Mouse (Mus musculus) thymus, postnatal 25 days (tissue): Measurements from ENCODE around the gene Kmt2e.

ENCODE experiments used
- DNase-seq: peaks from one replicate; pipeline ENCODE4 v3.0.0; 2022

Kmt2e gene

DNA sequence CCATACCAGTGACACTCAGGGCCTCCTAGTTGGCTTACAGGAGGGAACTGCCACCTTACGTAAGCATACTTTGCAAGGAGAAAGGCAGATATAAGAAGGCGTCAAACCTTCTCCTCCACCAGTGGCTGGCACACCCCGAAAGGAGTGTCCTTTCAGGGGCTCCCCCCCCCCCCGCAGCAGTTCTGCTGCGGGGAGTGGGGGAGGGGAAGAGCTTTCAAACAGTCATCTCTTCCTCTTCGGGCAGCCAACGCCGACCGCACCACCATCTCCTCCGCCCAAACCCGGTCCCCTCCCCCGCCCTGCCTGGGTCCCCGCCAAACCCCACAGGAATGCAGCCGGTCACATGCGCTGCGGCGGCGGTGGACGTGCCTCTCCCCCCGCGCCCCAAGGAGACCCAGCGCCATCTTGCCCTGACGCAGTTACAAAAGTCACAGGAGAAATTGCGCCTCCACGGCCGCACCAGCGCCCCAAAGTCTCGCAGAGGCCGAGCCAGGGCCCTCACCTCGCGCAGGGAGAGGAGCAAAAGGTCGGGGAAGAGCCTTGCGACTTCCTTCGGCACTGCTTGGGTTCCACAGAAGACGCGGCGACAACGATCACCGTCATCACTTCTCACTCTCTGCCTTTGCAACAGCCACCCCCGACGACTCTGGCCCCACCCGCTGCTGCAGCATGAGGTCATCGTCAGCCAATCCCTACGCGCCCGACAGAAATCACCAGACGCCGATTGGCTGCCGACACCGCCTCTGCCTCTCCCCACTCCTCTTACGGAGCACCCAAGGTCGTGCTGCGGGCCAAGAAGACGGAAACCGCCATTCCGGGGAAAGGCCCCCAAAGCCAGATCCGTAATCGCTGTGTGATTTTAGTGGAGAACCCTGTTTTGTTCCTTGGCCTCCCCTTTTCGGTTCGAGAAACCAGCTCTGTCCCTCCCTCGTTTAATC lies 1.3 kb upstream of the Kmt2e start:
- peak; percentile 97 for DNase-seq

- DNase-seq, result peak; percentile 85
Observed at GRCm38 (mm10) chr5:23434598-23435481, 599 bp downstream of the Kmt2e start.

GRCm38 (mm10) chr5:23435482-23436125 lies 1.4 kb downstream of the Kmt2e start:
- peak; percentile 30 for DNase-seq

DNA sequence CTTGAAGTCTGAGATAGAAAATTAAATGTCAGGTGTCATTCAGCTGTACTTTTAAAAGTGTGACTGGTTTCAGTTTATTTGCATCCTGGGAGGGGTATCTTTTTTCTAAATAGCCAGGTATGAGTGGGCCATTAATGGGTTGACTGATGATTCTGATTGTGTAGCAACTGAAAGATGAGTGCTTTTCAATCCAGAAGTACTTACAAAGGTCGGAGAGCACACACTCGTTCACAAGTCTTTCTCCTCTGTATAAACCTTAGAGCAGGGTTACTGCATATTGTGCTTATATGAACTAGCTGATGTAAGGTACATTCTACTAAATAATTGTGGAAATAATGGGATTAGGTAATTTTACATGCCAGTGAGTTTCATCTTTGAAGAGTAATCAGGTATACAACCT lies 2.5 kb downstream of the Kmt2e start:
- DNase-seq, result no peak

GRCm38 (mm10) chr5:23439857-23440256 lies 5.6 kb downstream of the Kmt2e start:
- no peak for DNase-seq

DNA sequence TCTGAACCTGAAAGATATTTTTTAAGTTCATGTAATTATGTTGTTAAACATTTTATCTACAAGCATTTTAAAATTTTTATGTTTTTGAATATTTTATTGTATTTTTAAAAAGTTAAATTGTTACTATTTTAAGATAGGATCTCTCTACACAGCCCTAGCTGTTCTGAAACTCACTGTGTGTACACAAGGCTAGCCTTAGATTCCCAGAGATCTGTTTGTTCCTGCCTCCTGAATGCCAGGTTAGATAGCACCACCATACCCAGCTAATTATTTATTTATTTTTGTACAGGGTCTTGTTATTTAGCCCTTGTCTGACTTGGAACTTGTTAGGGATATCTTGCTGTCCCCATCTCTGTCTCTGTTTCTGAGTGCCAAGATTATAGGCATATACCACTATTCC lies 6.3 kb downstream of the Kmt2e start:
- DNase-seq, result no peak

- no peak for DNase-seq
Observed at GRCm38 (mm10) chr5:23441916-23442315, 7.7 kb downstream of the Kmt2e start.

DNA sequence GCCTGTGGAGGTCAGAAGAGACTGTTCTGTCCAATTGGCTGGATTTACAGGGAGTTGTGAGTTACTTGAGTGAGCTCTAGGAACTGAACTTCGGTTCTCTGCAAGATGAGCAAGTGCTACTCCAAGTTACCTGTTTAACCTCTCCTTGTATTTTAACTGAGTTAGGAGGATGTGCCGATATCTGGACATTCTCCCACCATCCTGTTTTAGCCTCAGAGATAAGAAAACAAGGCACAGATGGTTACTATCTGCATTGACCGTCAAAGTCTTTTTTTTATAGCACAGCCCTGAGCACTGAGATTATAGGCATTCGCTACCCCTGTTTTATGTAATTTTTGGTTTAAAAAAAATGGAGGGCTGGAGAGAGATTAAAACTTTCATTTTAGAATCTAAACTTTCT lies 10.2 kb downstream of the Kmt2e start:
- DNase-seq, result no peak

- DNase-seq, result peak; percentile 23
Observed at GRCm38 (mm10) chr5:23453561-23453960, 19.3 kb downstream of the Kmt2e start.

DNA sequence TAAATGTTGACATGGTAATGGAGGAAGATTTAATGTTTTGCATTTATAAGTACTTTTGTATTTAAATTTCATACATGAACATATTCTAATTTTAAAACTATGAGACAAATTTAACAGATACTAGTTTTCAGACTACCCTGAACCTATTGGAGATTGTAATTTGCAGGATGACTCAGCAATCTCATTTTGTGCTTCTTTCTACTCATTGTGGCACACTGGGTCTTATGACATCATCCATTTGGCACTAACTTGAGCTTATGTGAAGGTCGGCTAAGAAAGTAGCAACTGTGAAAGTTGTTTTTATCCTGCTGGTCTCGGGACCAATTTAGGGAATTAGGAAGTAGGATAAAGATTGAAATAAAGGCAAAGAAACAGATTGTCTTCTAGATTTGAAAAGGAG lies 27.4 kb downstream of the Kmt2e start:
- DNase-seq, result no peak

DNA sequence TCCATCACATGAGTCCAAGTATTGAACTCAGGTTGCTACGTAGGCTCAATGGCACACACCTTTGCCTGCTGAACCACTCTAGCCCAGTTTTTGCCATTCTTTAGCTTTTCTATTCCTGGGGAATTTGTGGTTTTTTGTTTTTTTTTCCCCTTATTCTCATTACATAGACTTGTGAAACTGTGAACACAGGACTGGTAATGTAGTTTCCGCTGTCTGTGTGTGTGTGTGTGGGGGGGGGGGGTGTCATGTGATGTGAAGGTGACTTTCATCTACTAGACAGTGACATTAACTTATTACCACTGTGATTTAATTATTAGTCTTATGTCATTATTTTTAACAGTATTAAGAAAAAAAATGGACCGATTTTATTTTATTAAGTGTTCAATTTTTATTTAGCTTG lies 30.0 kb downstream of the Kmt2e start:
- no peak for DNase-seq

- DNase-seq, result no peak
Observed at GRCm38 (mm10) chr5:23464743-23465142, 30.5 kb downstream of the Kmt2e start.

- no peak for DNase-seq
Observed at GRCm38 (mm10) chr5:23466546-23466945, 32.3 kb downstream of the Kmt2e start.

DNA sequence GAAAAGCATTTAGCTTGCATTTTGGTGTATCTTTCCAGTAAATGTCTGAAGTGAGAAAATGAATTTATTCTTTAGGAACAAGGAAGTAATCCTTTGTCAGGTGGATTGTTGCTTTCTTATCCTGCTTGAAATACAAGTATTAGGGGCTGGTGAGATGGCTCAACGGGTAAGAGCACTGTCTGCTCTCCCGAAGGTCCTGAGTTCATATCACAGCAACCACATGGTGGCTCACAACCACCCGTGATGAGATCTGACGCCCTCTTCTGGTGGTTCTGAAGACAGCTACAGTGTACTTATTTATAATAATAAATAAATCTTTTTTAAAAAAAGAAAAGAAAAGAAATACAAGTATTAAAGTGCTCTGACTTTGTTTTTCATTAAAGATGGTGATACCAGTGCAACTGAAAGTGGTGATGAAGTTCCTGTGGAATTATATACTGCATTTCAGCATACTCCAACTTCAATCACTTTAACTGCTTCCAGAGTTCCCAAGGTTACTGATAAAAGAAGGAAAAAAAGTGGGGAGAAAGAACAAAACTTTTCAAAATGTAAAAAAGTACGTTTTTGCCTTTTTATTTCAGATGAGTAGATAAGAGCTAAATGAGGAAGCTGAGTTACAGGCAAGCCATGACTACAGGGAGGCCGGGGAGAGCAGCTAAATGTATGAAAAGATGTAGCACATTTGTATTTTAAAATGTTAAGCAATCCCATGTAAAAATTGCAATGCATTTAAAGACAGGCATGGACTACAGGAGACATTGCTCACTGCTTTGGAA lies 39.0 kb downstream of the Kmt2e start:
- peak; percentile 34 for DNase-seq

DNA sequence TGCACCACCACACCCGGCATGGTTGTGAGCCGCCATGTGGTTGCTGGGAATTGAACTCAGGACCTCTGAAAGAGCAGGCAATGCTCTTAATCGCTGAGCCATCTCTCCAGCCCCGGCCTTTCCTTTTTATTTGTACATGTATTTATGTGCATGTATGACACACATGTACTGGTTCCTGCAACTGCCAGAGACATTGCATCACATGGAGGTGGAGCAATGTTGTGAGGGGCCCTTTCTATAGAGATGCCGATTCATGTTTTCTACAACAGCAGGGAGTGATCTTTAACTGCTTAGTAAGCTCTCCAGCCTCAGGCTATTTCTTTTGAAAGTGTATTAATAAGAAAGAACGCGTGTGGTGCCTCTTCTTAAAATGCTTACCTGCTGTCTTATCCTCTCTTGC lies 49.6 kb downstream of the Kmt2e start:
- DNase-seq, result no peak

DNA sequence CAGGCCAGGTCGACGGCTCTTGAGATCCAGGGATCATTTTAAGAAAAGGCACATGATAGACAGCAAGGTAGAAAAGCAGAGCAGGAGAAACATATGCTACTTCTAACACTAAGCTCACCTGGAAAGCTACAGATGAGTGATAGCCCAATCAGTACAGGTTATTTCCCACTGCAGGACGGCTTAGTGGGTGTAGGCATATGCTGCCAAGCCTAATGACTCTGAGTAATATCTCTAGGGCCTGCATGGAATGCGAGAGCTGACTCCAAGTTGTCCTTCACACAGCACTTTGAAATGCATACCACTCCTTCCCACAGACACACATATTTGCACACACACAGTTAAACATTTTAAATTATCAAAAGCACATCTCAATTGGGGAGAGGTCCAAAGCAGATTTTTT lies 55.0 kb downstream of the Kmt2e start:
- DNase-seq, result no peak

GRCm38 (mm10) chr5:23490797-23491196 lies 56.6 kb downstream of the Kmt2e start:
- DNase-seq, result peak; percentile 30

- DNase-seq, result no peak
Observed at GRCm38 (mm10) chr5:23496396-23496795, 62.2 kb downstream of the Kmt2e start.

DNA sequence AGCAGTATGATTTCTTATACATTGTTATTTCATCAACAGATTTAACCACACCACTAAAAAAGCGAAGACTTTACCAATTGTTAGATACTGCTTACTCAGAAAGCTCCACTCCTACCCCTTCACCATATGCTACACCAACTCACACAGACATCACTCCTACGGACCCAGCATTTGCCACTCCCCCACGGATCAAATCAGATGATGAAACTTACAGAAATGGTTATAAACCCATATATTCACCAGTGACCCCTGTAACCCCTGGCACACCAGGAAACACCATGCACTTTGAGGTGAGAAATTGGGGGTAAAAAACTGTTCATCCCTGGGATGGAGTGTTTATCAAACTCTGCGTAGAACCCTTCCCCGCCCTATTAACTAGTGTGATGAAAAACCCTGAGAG lies 62.7 kb downstream of the Kmt2e start:
- DNase-seq, result no peak

GRCm38 (mm10) chr5:23497920-23498319 lies 63.7 kb downstream of the Kmt2e start:
- DNase-seq, result no peak

- DNase-seq, result no peak
Observed at GRCm38 (mm10) chr5:23499257-23499656, 65.0 kb downstream of the Kmt2e start.

DNA sequence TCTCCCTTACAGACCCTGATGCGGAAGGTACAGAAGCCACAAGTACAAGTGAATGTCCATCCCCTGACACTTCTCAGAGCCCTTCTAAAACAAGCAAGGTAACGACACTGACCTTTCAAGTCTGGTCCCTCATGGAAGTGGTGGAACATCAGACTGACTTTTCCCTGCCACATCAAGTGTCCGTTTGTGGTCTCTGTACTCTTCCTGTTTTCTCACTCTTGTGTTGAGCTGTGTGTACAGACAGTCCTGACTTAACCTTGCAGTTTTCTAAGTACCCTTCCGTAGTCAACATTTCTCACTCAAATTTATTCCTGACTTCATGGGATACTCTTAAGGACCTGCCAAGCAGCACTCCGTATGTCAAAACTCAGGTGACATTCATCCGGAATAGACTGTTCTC lies 66.5 kb downstream of the Kmt2e start:
- no peak for DNase-seq
